Mouse (Mus musculus): ENCODE results near the gene Klhl3. TPM values are rescaled to one million over a fixed set of nuclear protein-coding genes. Genes with fewer than 3 reads are reported as not detected.

The Klhl3 gene
- polyA plus RNA-seq, 1 experiment, result 0.20 TPM

GRCm38 (mm10) chr13:58034985-58035384 is 78.4 kb downstream of the Klhl3 start:
- no peak overlapping the region for H3K4me3 ChIP-seq (ENCODE audit: insufficient read depth, low read depth, low read length)
- no peaks in the 10 kb centered on the region for H3K4me1 ChIP-seq (ENCODE audit: control insufficient read depth, insufficient read depth, insufficient read length, low read length)
- H3K27ac ChIP-seq (replicated peaks; ENCODE audit: low read depth, low read length), result no peak overlapping the region; the same call in 1 of the 2 replicates

- H3K4me3 ChIP-seq (ENCODE audit: insufficient read depth, low read depth, low read length), result no peak overlapping the region
- H3K4me1 ChIP-seq (ENCODE audit: control insufficient read depth, insufficient read depth, insufficient read length, low read length), result no peaks in the 10 kb centered on the region
- H3K27ac ChIP-seq (replicated peaks; ENCODE audit: low read depth, low read length), result no peak overlapping the region; the same call in 1 of the 2 replicates
Observed at GRCm38 (mm10) chr13:58034507-58034906, 78.9 kb downstream of the Klhl3 start.

GRCm38 (mm10) chr13:58031755-58032154 is 81.6 kb downstream of the Klhl3 start:
- Histone ChIP-seq H3K4me3 (ENCODE audit: insufficient read depth, low read depth, low read length) (no peak overlapping the region), H3K4me1 (ENCODE audit: control insufficient read depth, insufficient read depth, insufficient read length, low read length) (no peaks in the 10 kb centered on the region), H3K27ac (replicated peaks; ENCODE audit: low read depth, low read length) (no peak overlapping the region)

GRCm38 (mm10) chr13:58027115-58027514 is 86.3 kb downstream of the Klhl3 start:
- Histone ChIP-seq H3K27ac (replicated peaks; ENCODE audit: low read depth, low read length) (no peak overlapping the region), H3K4me1 (ENCODE audit: control insufficient read depth, insufficient read depth, insufficient read length, low read length) (no peaks in the 10 kb centered on the region), H3K4me3 (ENCODE audit: insufficient read depth, low read depth, low read length) (no peak overlapping the region)

- no peak overlapping the region for H3K4me3 ChIP-seq (ENCODE audit: insufficient read depth, low read depth, low read length)
- no peaks in the 10 kb centered on the region for H3K4me1 ChIP-seq (ENCODE audit: control insufficient read depth, insufficient read depth, insufficient read length, low read length)
- H3K27ac ChIP-seq (replicated peaks; ENCODE audit: low read depth, low read length), result no peak overlapping the region
Observed at GRCm38 (mm10) chr13:58025701-58026414, 87.5 kb downstream of the Klhl3 start.

- no peaks in the 10 kb centered on the region for H3K4me1 ChIP-seq (ENCODE audit: control insufficient read depth, insufficient read depth, insufficient read length, low read length)
- H3K27ac ChIP-seq (replicated peaks; ENCODE audit: low read depth, low read length), result no peak overlapping the region
- H3K4me3 ChIP-seq (ENCODE audit: insufficient read depth, low read depth, low read length), result no peak overlapping the region
Observed at GRCm38 (mm10) chr13:58023726-58024453, 89.5 kb downstream of the Klhl3 start.

- no peaks in the 10 kb centered on the region for H3K4me1 ChIP-seq (ENCODE audit: control insufficient read depth, insufficient read depth, insufficient read length, low read length)
- H3K4me3 ChIP-seq (ENCODE audit: insufficient read depth, low read depth, low read length), result no peak overlapping the region
- H3K27ac ChIP-seq (replicated peaks; ENCODE audit: low read depth, low read length), result no peak overlapping the region
Observed at GRCm38 (mm10) chr13:58023001-58023560, 90.3 kb downstream of the Klhl3 start.

GRCm38 (mm10) chr13:58020428-58020827 is 93.0 kb downstream of the Klhl3 start:
- no peak overlapping the region for H3K27ac ChIP-seq (replicated peaks; ENCODE audit: low read depth, low read length)
- no peaks in the 10 kb centered on the region for H3K4me1 ChIP-seq (ENCODE audit: control insufficient read depth, insufficient read depth, insufficient read length, low read length)
- no peak overlapping the region for H3K4me3 ChIP-seq (ENCODE audit: insufficient read depth, low read depth, low read length)

- Histone ChIP-seq H3K27ac (replicated peaks; ENCODE audit: low read depth, low read length) (no peak overlapping the region), H3K4me1 (ENCODE audit: control insufficient read depth, insufficient read depth, insufficient read length, low read length) (no peaks in the 10 kb centered on the region), H3K4me3 (ENCODE audit: insufficient read depth, low read depth, low read length) (no peak overlapping the region)
Observed at GRCm38 (mm10) chr13:58017298-58017697, 96.1 kb downstream of the Klhl3 start.

- H3K27ac ChIP-seq (replicated peaks; ENCODE audit: low read depth, low read length), result no peak overlapping the region
- no peaks in the 10 kb centered on the region for H3K4me1 ChIP-seq (ENCODE audit: control insufficient read depth, insufficient read depth, insufficient read length, low read length)
Observed at GRCm38 (mm10) chr13:58012067-58012925, 101.1 kb downstream of the Klhl3 start.

GRCm38 (mm10) chr13:58011526-58011925 is 101.9 kb downstream of the Klhl3 start:
- Histone ChIP-seq H3K27ac (replicated peaks; ENCODE audit: low read depth, low read length) (no peak overlapping the region), H3K4me3 (ENCODE audit: insufficient read depth, low read depth, low read length) (no peak overlapping the region), H3K4me1 (ENCODE audit: control insufficient read depth, insufficient read depth, insufficient read length, low read length) (no peaks in the 10 kb centered on the region)

More at GRCm38 (mm10) chr13:58012067-58012925, 101.1 kb downstream of the Klhl3 start:
- no peak overlapping the region for H3K4me3 ChIP-seq (ENCODE audit: insufficient read depth, low read depth, low read length)

- Histone ChIP-seq H3K4me3 (ENCODE audit: insufficient read depth, low read depth, low read length) (no peak overlapping the region), H3K4me1 (ENCODE audit: control insufficient read depth, insufficient read depth, insufficient read length, low read length) (no peaks in the 10 kb centered on the region), H3K27ac (replicated peaks; ENCODE audit: low read depth, low read length) (no peak overlapping the region)
Observed at GRCm38 (mm10) chr13:58010416-58010815, 103.0 kb downstream of the Klhl3 start.

- Histone ChIP-seq H3K4me3 (ENCODE audit: insufficient read depth, low read depth, low read length) (no peak overlapping the region), H3K4me1 (ENCODE audit: control insufficient read depth, insufficient read depth, insufficient read length, low read length) (no peaks in the 10 kb centered on the region), H3K27ac (replicated peaks; ENCODE audit: low read depth, low read length) (no peak overlapping the region)
Observed at GRCm38 (mm10) chr13:58009275-58009674, 104.1 kb downstream of the Klhl3 start.

GRCm38 (mm10) chr13:58008038-58008364 is 105.4 kb downstream of the Klhl3 start:
- Histone ChIP-seq H3K4me3 (ENCODE audit: insufficient read depth, low read depth, low read length) (no peak overlapping the region), H3K4me1 (ENCODE audit: control insufficient read depth, insufficient read depth, insufficient read length, low read length) (no peaks in the 10 kb centered on the region), H3K27ac (replicated peaks; ENCODE audit: low read depth, low read length) (no peak overlapping the region)

Data from brown adipose tissue, adult 24 weeks (tissue).